Mouse (Mus musculus) liver, adult 2 months (tissue): ENCODE data around the gene Tgfbr3. TPM values are rescaled to one million over a fixed set of nuclear protein-coding genes. Genes with fewer than 3 reads are reported as not detected.
A peak's percentile ranks its signal among the peaks of the same experiment; 100 is the strongest.

Experiments
- DNase-seq: peaks from one replicate; pipeline ENCODE4 v3.0.0-alpha.2; 2011; ENCODE audit warnings: low read depth, low spot score; ENCODE audit errors: extremely low read depth
- H3K27ac ChIP-seq: fragments of 200-500 bp; replicated peaks from 2 replicates; pipeline ENCODE4 v1.5.1; 2012; ENCODE audit warnings: low read depth, mild to moderate bottlenecking, control low read depth, inconsistent platforms, low read length; ENCODE audit not compliant: insufficient read depth
- H3K27me3 ChIP-seq: fragments of 200-500 bp; 2 replicates; pipeline ENCODE4 v1.6.1; 2012; ENCODE audit warnings: mild to moderate bottlenecking, moderate library complexity, low read length, inconsistent platforms; ENCODE audit not compliant: control insufficient read depth, insufficient read depth
- H3K36me3 ChIP-seq: fragments of 200-500 bp; 2 replicates; pipeline ENCODE4 v1.6.1; 2012; ENCODE audit warnings: low read length, inconsistent platforms; ENCODE audit not compliant: control insufficient read depth, insufficient read depth
- H3K4me1 ChIP-seq: fragments of 200-500 bp; 2 replicates; pipeline ENCODE4 v1.6.1; 2011; ENCODE audit warnings: low read length; ENCODE audit not compliant: control insufficient read depth, insufficient read depth
- H3K4me3 ChIP-seq: fragments of 200-500 bp; 2 replicates; pipeline ENCODE4 v1.5.1; 2011; ENCODE audit warnings: low read depth, mild to moderate bottlenecking, control low read depth, low read length, moderate library complexity; ENCODE audit not compliant: insufficient read depth
- H3K79me2 ChIP-seq: fragments of 200-500 bp; 2 replicates; pipeline ENCODE4 v1.6.1; 2012; ENCODE audit warnings: inconsistent platforms, mild to moderate bottlenecking, low read length, moderate library complexity; ENCODE audit not compliant: control insufficient read depth, insufficient read depth
- H3K9ac ChIP-seq: fragments of 200-500 bp; 2 replicates; pipeline ENCODE4 v1.6.1; 2012; ENCODE audit warnings: low read depth, mild to moderate bottlenecking, control low read depth, inconsistent platforms, low read length
- CTCF ChIP-seq: fragments of 200-500 bp; IDR thresholded peaks from 2 replicates; pipeline ENCODE4 v1.5.1; 2011; ENCODE audit warnings: low read depth, low read length, control low read depth
- POLR2A ChIP-seq: fragments of 200-500 bp; IDR thresholded peaks from 2 replicates; pipeline ENCODE4 v1.6.1; 2011; ENCODE audit warnings: low read length, control low read depth; ENCODE audit not compliant: insufficient read depth; ENCODE audit errors: extremely low read depth
- WGBS: fragments of 180-500 bp; shearing (Covaris S2); methylation state at CpG from one replicate; pipeline ENCODE4 v1.1.7; 2018; 5-methylcytosine and 5-hydroxymethylcytosine counted together
- polyA plus RNA-seq: library from polyadenylated mRNA; depleted of rRNA; stranded (reverse); fragments of >200 nt; gene quantifications from 2 replicates; pipeline ENCODE4 v1.2.3, GENCODE M21; 2012
- total RNA-seq: library from RNA; depleted of rRNA; stranded (reverse); fragments of >200 nt; gene quantifications from 2 replicates; pipeline ENCODE4 v1.2.3, GENCODE M21; 2014

Gene Tgfbr3
- total and polyA plus RNA-seq, 2 experiments: 4.0 to 6.6 TPM

GRCm38 (mm10) chr5:107093253-107093652 is 196.2 kb downstream of the Tgfbr3 start:
- Histone ChIP-seq H3K4me1 (peaks cover 4% of the 10 kb centered on the region; the same call in 1 of the 2 replicates), H3K36me3 (no peaks in the 10 kb centered on the region), H3K79me2 (no peaks in the 10 kb centered on the region), H3K9ac (no peak overlapping the region), H3K27me3 (no peaks in the 10 kb centered on the region), H3K27ac (no peak overlapping the region), H3K4me3 (no peak overlapping the region)
- TF ChIP-seq POLR2A: no peak
- TF ChIP-seq CTCF: no peak
- DNase-seq: no peak
- WGBS: 86% methylated on average over 3 of the region's 3 CpGs

DNA sequence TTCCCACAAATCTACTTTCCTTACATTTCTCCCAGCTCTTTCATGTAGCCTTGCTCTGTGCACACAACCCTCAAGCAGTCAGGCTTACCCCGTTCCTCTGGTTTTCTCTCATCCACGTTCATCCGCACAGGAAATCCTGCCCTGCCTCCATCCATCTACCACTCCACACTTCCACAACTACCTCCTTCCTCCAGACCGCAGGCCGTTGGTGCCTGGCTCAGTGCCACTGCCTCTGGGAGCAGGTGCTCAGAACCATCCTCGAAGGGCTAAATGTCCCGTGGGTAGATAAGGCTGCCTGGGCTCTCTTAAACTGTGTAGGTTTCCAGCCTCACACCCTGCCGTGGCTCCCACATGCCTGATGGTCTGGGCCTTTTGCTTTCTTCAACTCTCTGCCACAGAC is 197.3 kb downstream of the Tgfbr3 start:
- H3K27ac ChIP-seq: no peak overlapping the region
- H3K9ac ChIP-seq: no peak overlapping the region
- WGBS: 72% methylated on average over 8 of the region's 8 CpGs
- no peaks in the 10 kb centered on the region for H3K79me2 ChIP-seq
- DNase-seq: no peak
- H3K36me3 ChIP-seq: no peaks in the 10 kb centered on the region
- H3K27me3 ChIP-seq: no peaks in the 10 kb centered on the region
- no peak overlapping the region for H3K4me3 ChIP-seq
- peak; percentile 2; the same call in 1 of the 2 replicates for TF ChIP-seq CTCF
- no peak for TF ChIP-seq POLR2A
- H3K4me1 ChIP-seq: peaks cover 5% of the 10 kb centered on the region; the same call in 1 of the 2 replicates

GRCm38 (mm10) chr5:107089966-107090365 is 199.5 kb downstream of the Tgfbr3 start:
- H3K27me3 ChIP-seq: no peaks in the 10 kb centered on the region
- H3K9ac ChIP-seq: no peak overlapping the region
- no peak overlapping the region for H3K27ac ChIP-seq
- no peaks in the 10 kb centered on the region for H3K36me3 ChIP-seq
- H3K79me2 ChIP-seq: no peaks in the 10 kb centered on the region
- no peak for TF ChIP-seq POLR2A
- TF ChIP-seq CTCF: no peak
- no peak overlapping the region for H3K4me3 ChIP-seq
- H3K4me1 ChIP-seq: peaks cover 5% of the 10 kb centered on the region; the same call in 1 of the 2 replicates
- 56% methylated on average over 5 of the region's 5 CpGs for WGBS
- no peak for DNase-seq

GRCm38 (mm10) chr5:107087829-107088808 is 201.3 kb downstream of the Tgfbr3 start:
- Histone ChIP-seq H3K36me3 (no peaks in the 10 kb centered on the region), H3K27ac (no peak overlapping the region; the same call in 1 of the 2 replicates), H3K9ac (0 out of 2 replicates have a peak overlapping the region, but pooled peaks have one; percentile 45), H3K4me3 (no peak overlapping the region), H3K27me3 (no peaks in the 10 kb centered on the region), H3K79me2 (no peaks in the 10 kb centered on the region), H3K4me1 (peaks cover 5% of the 10 kb centered on the region; the same call in 1 of the 2 replicates)
- WGBS: 30% methylated on average over 12 of the region's 12 CpGs
- peak; percentile 28 for DNase-seq
- TF ChIP-seq CTCF (no peak), POLR2A (no peak)

- WGBS: 24% methylated on average over 2 of the region's 2 CpGs
- H3K36me3 ChIP-seq: no peaks in the 10 kb centered on the region
- H3K27me3 ChIP-seq: no peaks in the 10 kb centered on the region
- peak; percentile 53 for DNase-seq
- H3K27ac ChIP-seq: 0 out of 2 replicates have a peak overlapping the region, but pooled peaks have one; percentile 2
- no peaks in the 10 kb centered on the region for H3K79me2 ChIP-seq
- no peak for TF ChIP-seq POLR2A
- TF ChIP-seq CTCF: no peak
- H3K9ac ChIP-seq: no peak overlapping the region
- H3K4me1 ChIP-seq: peaks cover 5% of the 10 kb centered on the region; the same call in 1 of the 2 replicates
- no peak overlapping the region for H3K4me3 ChIP-seq
Measured at GRCm38 (mm10) chr5:107087291-107087690, 202.1 kb downstream of the Tgfbr3 start.
